Mouse (Mus musculus) liver, embryonic 13.5 days (tissue): ENCODE measurements around the gene Rab26. TPM values are rescaled to one million over a fixed set of nuclear protein-coding genes. Genes with fewer than 3 reads are reported as not detected.

Source experiments
- ATAC-seq: fragments of 200-750 bp; cut with Nextera tagmentation; 2 replicates; pipeline ENCODE4 v1.8.0; 2017; ENCODE audit warnings: low read depth, mild to moderate bottlenecking, moderate number of reproducible peaks, moderate library complexity
- DNase-seq: peaks from one replicate; pipeline ENCODE4 v3.0.0; 2022
- H3K27ac ChIP-seq: fragments of 300-500 bp; sonication (generic); 2 replicates; pipeline ENCODE4 v1.5.1; 2015; ENCODE audit warnings: moderate library complexity, mild to moderate bottlenecking, inconsistent platforms
- H3K27me3 ChIP-seq: fragments of 300-500 bp; sonication (generic); 2 replicates; pipeline ENCODE4 v1.6.1; 2015; ENCODE audit warnings: mild to moderate bottlenecking, inconsistent platforms
- H3K36me3 ChIP-seq: fragments of 300-500 bp; sonication (generic); 2 replicates; pipeline ENCODE4 v1.6.1; 2015; ENCODE audit warnings: mild to moderate bottlenecking, inconsistent platforms
- H3K4me1 ChIP-seq: fragments of 300-500 bp; sonication (generic); replicated peaks from 2 replicates; pipeline ENCODE4 v1.6.1; 2015; ENCODE audit warnings: inconsistent platforms
- H3K4me2 ChIP-seq: fragments of 300-500 bp; sonication (generic); 2 replicates; pipeline ENCODE4 v1.6.1; 2015; ENCODE audit warnings: inconsistent platforms, mild to moderate bottlenecking, moderate library complexity
- H3K4me3 ChIP-seq: fragments of 300-500 bp; sonication (generic); replicated peaks from 2 replicates; pipeline ENCODE4 v1.5.1; 2015; ENCODE audit warnings: mild to moderate bottlenecking, inconsistent platforms
- H3K9ac ChIP-seq: fragments of 300-500 bp; sonication (generic); 2 replicates; pipeline ENCODE4 v1.6.1; 2015; ENCODE audit warnings: mild to moderate bottlenecking, inconsistent platforms
- H3K9me3 ChIP-seq: fragments of 300-500 bp; sonication (generic); replicated peaks from 2 replicates; pipeline ENCODE4 v1.6.1; 2016; ENCODE audit warnings: inconsistent platforms
- WGBS: fragments of 180-500 bp; shearing (Covaris S2); methylation state at CpG from one replicate; pipeline ENCODE4 v1.1.7; 2015; ENCODE audit not compliant: insufficient replicate concordance; 5-methylcytosine and 5-hydroxymethylcytosine counted together
- polyA plus RNA-seq: library from polyadenylated mRNA; unstranded; fragments of >200 nt; fragmentation: Nextera tagmentation; extraction: Ambion mirVana; gene quantifications from 2 replicates; pipeline ENCODE4 v1.2.1, GENCODE M21; 2015

The Rab26 gene
- polyA plus RNA-seq, 1 experiment from 2014 or later: 0.99 TPM

DNA sequence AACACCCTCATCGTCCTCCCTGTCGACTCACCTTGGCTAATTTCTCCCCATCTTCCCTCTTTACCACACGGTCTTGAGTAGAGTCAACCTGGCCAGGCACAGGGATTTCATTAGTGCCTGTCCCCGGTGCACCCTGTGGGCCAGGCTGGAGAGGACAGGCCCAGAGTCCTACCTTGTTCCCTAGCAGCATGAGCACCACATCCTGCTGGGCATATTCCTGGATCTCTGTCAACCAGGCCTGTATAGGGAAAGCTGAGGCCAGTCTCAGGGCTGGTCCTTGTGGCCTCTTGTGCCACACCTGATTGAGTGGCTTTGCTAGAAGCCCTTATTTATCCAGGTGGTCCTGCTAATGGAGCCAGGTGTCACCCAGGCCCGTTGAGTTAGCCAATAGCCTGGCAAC, 4.1 kb downstream of the Rab26 start:
- 13% methylated on average over 5 of the region's 5 CpGs for WGBS
- Histone ChIP-seq H3K9ac (peak overlapping the region; percentile 85), H3K36me3 (peaks cover 23% of the 10 kb centered on the region), H3K4me3 (peak overlapping the region; percentile 64), H3K27me3 (no peaks in the 10 kb centered on the region), H3K9me3 (no peaks in the 10 kb centered on the region), H3K4me1 (peaks cover 84% of the 10 kb centered on the region), H3K4me2 (peak overlapping the region; percentile 82), H3K27ac (peak overlapping the region; percentile 90)
- no peak for ATAC-seq
- DNase-seq: no peak

DNA sequence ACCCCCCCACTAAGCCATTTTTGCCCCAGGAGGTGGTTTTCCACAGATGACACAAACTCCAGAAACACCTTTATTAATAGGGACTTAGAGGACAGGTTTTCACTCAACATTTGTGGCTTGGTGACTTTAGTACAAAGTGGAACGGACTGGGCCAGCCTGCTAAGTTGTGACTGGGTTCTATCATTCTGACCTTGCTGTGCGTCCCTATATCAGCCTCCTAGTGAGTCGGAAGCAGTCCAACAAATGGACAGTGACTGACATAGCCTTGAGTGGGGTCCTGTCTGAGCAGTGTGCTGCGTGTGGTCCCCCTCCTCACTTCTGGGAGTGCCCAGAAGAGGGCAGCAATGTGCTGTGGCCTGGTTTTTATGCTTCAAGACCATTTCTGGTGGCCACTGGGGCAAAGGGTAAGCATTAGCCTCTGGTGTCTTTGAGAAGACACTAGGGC, 5.0 kb downstream of the Rab26 start:
- H3K4me1 ChIP-seq: peaks cover 82% of the 10 kb centered on the region
- peak overlapping the region; percentile 82 for H3K4me2 ChIP-seq
- peak overlapping the region; percentile 64 for H3K4me3 ChIP-seq
- peak overlapping the region; percentile 85 for H3K9ac ChIP-seq
- DNase-seq (peak; percentile 42), ATAC-seq (no peak)
- H3K9me3 ChIP-seq: no peaks in the 10 kb centered on the region
- WGBS: under 1% methylated on average over 4 of the region's 4 CpGs
- peaks cover 27% of the 10 kb centered on the region for H3K36me3 ChIP-seq
- peak overlapping the region; percentile 90 for H3K27ac ChIP-seq
- H3K27me3 ChIP-seq: no peaks in the 10 kb centered on the region

- H3K9me3 ChIP-seq: no peaks in the 10 kb centered on the region
- peak overlapping the region; percentile 64 for H3K4me3 ChIP-seq
- peak overlapping the region; percentile 90 for H3K27ac ChIP-seq
- peak overlapping the region; percentile 85 for H3K9ac ChIP-seq
- H3K27me3 ChIP-seq: no peaks in the 10 kb centered on the region
- H3K4me1 ChIP-seq: peaks cover 79% of the 10 kb centered on the region
- peaks cover 27% of the 10 kb centered on the region for H3K36me3 ChIP-seq
- 0% methylated on average over 8 of the region's 8 CpGs for WGBS
- DNase-seq: no peak
- no peak for ATAC-seq
- H3K4me2 ChIP-seq: peak overlapping the region; percentile 82
Measured at GRCm38 (mm10) chr17:24528560-24528918, 5.5 kb downstream of the Rab26 start.

GRCm38 (mm10) chr17:24527723-24528559, 6.1 kb downstream of the Rab26 start, which contains the start of gene Traf7:
Gene Traf7, minus strand, starts transcription at chr17:24527938.
- H3K36me3 ChIP-seq: peaks cover 31% of the 10 kb centered on the region
- H3K27me3 ChIP-seq: no peaks in the 10 kb centered on the region
- H3K4me2 ChIP-seq: peak within 1 kb of the TSS; percentile 82
- H3K9ac ChIP-seq: peak within 1 kb of the TSS; percentile 88
- H3K27ac ChIP-seq: peak within 1 kb of the TSS; percentile 90
- DNase-seq (peak; percentile 94), ATAC-seq (peak; percentile 94)
- peaks cover 76% of the 10 kb centered on the region for H3K4me1 ChIP-seq
- no peaks in the 10 kb centered on the region for H3K9me3 ChIP-seq
- under 1% methylated on average over 40 of the region's 40 CpGs for WGBS
- H3K4me3 ChIP-seq: peak within 1 kb of the TSS; percentile 81

GRCm38 (mm10) chr17:24527315-24527714, 6.7 kb downstream of the Rab26 start:
- WGBS: 0% methylated on average over 19 of the region's 19 CpGs
- ATAC-seq: no peak
- H3K4me1 ChIP-seq: peaks cover 72% of the 10 kb centered on the region
- no peaks in the 10 kb centered on the region for H3K27me3 ChIP-seq
- H3K9me3 ChIP-seq: no peaks in the 10 kb centered on the region
- peaks cover 36% of the 10 kb centered on the region for H3K36me3 ChIP-seq
- H3K4me2 ChIP-seq: peak overlapping the region; percentile 79
- no peak for DNase-seq
- H3K4me3 ChIP-seq: peak overlapping the region; percentile 81
- peak overlapping the region; percentile 73 for H3K27ac ChIP-seq
- peak overlapping the region; percentile 88 for H3K9ac ChIP-seq

DNA sequence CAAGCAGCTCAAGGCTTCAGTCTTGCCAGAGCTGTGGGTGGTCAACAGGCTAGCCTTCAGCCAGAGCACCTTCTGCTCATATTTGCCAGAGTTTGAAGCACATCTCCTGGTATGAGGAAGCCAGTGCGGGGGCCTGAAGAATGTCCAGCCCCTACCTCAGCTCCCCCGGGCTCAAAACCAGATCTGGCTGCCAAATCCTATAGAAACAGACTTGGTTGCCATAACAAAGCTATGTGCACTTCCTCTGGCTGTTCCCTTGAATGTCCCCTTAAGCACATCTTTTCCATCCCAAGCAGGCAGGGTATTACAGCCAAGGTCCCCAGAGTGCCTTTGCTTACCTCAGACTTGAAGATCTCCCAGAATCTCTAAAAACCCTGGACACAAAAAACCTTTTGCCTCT, 9.3 kb downstream of the Rab26 start:
- WGBS: 82% methylated on average over 2 of the region's 2 CpGs
- Histone ChIP-seq H3K4me1 (peaks cover 52% of the 10 kb centered on the region), H3K27me3 (no peaks in the 10 kb centered on the region), H3K9me3 (no peaks in the 10 kb centered on the region), H3K4me3 (no peak overlapping the region), H3K4me2 (no peak overlapping the region), H3K36me3 (peaks cover 38% of the 10 kb centered on the region), H3K27ac (peak overlapping the region; percentile 18; the same call in 1 of the 2 replicates), H3K9ac (peak overlapping the region; percentile 54; the same call in 1 of the 2 replicates)
- DNase-seq (no peak), ATAC-seq (no peak)

DNA sequence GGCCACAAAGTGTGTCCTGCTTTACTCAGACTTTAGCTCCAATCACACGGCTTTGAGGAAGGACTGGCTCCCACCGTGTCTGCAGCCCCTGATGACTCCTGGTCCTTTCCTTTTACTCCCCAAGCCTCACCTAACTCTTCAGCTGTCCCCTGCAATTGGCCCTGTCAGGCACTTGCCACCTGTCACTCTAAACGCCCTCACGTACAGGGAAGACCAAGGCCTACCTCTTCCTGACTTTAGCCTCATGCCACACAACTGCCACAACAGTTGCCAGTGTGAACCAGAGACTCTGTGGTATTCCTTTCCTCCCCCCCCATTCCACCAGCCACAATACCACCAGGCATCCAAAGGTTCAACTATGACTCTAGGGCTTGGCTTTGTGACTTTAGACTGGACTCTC, 13.6 kb downstream of the Rab26 start:
- Histone ChIP-seq H3K4me3 (no peak overlapping the region), H3K9me3 (no peaks in the 10 kb centered on the region), H3K4me2 (no peak overlapping the region), H3K27me3 (no peaks in the 10 kb centered on the region), H3K36me3 (peaks cover 70% of the 10 kb centered on the region), H3K4me1 (peaks cover 23% of the 10 kb centered on the region), H3K27ac (no peak overlapping the region), H3K9ac (no peak overlapping the region)
- WGBS: 74% methylated on average over 4 of the region's 4 CpGs
- no peak for DNase-seq
- no peak for ATAC-seq

DNA sequence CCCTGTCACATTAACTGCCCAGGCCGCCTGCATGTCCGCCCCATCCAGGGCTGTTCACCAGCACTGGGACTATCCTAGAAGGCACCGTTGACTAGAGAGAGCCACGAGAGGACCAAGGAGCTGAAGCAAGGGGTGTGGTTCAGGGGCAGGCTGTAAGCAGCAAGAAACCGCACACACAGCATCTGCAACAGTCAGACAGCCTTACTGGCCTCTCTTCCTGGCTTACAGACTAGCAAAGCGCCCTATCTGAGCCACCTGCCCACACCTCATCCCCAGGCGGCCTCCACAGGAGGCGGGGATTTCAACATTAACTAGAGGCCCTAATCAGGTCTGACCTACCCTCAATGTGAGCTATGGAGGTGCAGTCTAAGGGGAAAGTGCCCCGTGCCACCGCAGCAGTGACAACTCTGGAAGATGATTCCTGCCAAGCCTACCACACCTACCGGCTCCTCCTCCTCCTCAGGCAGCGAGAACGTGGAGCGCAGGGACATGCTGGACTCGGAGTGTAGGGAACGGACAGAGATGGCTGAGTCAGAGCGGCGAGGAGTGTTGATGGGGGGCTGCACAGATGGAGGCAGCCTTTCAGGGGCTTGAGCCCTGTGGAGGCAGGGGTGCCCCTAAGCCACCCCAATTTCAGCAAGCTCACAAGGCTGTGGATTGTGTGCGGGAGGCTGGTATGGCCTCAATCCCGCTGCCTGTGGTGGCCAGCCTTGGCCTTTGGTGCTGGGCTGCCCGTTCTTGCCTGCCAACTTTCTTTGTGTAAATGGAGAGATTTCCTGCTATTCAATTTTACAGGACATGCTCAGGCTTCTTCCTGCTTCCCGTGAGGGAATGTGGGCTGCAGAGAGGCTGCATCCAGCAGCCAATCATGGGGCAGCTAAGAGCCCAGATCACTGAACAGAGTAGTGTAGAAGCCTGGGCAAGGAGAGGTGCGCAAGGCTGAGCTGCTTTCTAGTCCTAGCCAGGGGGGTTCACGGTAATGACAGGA, 19.4 kb downstream of the Rab26 start:
- no peak overlapping the region for H3K4me3 ChIP-seq
- peak; percentile 44; the same call in 1 of the 2 replicates for ATAC-seq
- H3K36me3 ChIP-seq: peaks cover 98% of the 10 kb centered on the region
- no peak overlapping the region for H3K9ac ChIP-seq
- H3K9me3 ChIP-seq: no peaks in the 10 kb centered on the region
- H3K27ac ChIP-seq: no peak overlapping the region
- H3K4me1 ChIP-seq: peaks cover 8% of the 10 kb centered on the region
- DNase-seq: no peak
- no peaks in the 10 kb centered on the region for H3K27me3 ChIP-seq
- H3K4me2 ChIP-seq: no peak overlapping the region
- 79% methylated on average over 24 of the region's 24 CpGs for WGBS

GRCm38 (mm10) chr17:24513609-24514008, 20.4 kb downstream of the Rab26 start:
- Histone ChIP-seq H3K9ac (no peak overlapping the region), H3K27me3 (no peaks in the 10 kb centered on the region), H3K27ac (no peak overlapping the region), H3K9me3 (no peaks in the 10 kb centered on the region), H3K4me3 (no peak overlapping the region), H3K36me3 (peaks cover 98% of the 10 kb centered on the region), H3K4me1 (peaks cover 8% of the 10 kb centered on the region), H3K4me2 (no peak overlapping the region)
- no peak for DNase-seq
- 60% methylated on average over 5 of the region's 5 CpGs for WGBS
- peak; percentile 43; the same call in 1 of the 2 replicates for ATAC-seq

- Histone ChIP-seq H3K4me3 (no peak overlapping the region), H3K36me3 (peaks cover 54% of the 10 kb centered on the region), H3K27ac (no peak overlapping the region), H3K4me1 (peaks cover 17% of the 10 kb centered on the region), H3K9ac (no peak overlapping the region), H3K27me3 (no peaks in the 10 kb centered on the region; the same call in 1 of the 2 replicates), H3K9me3 (no peaks in the 10 kb centered on the region), H3K4me2 (no peak overlapping the region)
- DNase-seq: no peak
- ATAC-seq: peak; percentile 22; the same call in 1 of the 2 replicates
- 79% methylated on average over 12 of the region's 12 CpGs for WGBS
Measured at GRCm38 (mm10) chr17:24507806-24508460, 26.1 kb downstream of the Rab26 start.
